9 mouse cellular contexts compared by ENCODE assay signal in the genomic region with DNA sequence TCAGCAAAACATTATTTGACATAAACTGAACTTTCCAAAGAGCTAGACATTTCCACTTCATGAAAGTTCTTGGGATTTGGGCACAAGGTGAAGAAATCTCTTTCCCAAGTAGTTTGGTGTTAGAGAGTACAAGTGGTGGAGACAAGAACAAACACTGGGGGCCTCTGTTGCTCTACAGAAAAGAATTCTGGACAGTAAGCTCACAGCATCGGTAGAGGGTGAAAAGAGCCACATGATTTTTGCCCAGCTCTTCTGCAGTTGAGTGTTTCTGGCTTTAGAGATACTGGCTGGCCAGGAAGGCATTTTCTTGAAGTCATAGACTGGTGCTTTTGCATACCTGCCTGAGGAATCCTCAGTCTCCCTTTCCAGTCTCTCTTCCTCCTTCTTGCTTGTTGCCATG.
DNase-seq lines count a peak whose midpoint lies in the region; ATAC-seq and TF ChIP-seq lines count a peak whose summit lies in the region.
"Had no signal": no experiment of that assay in that cellular context is flagged by ENCODE, and none has a peak within 500 bp of the region (broad histone marks: within the 10 kb centered on the region; RNA-seq: fewer than 3 reads in every experiment).

No protein-coding gene starts in this region.

- no peak overlapping the region for H3K4me2 ChIP-seq in forebrain, embryonic 15.5 days (replicated peaks)
- H3K4me2 ChIP-seq in forebrain, embryonic 12.5 days, result no peak overlapping the region
- no peak overlapping the region for H3K4me2 ChIP-seq in embryonic facial prominence, embryonic 14.5 days (ENCODE audit: low read depth, low read length)
- H3K4me2 ChIP-seq: forebrain, embryonic 13.5 days had no signal

- POLR2A ChIA-PET in Patski (lab: Charles Lee), result interaction anchor here (0.6 kb wide), 1 partner anchor 13 kb away, joined by 4 read pairs; no protein-coding TSS in a partner anchor

- DNase-seq in layer of hippocampus, postnatal 10 days (ENCODE audit: low spot score in 2 of 2), result peak; percentile 20 to 32
- no peak for DNase-seq in layer of hippocampus, adult 9-10 months (ENCODE audit: low spot score)
- no peak for DNase-seq in Patski (ENCODE audit: low read depth, low spot score)
- peak; percentile 30 for DNase-seq in embryonic facial prominence, embryonic 14.5 days (ENCODE audit: low spot score)
- no peak for DNase-seq in ovary, postnatal 14 days (ENCODE audit: low spot score)
- DNase-seq in urinary bladder, postnatal 14 days (ENCODE audit: low spot score), result no peak

- 0 out of 2 replicates have a peak, but pooled peaks have one; percentile 43 for ATAC-seq in forebrain, embryonic 15.5 days (replicated peaks)
- ATAC-seq in forebrain, embryonic 12.5 days (ENCODE audit: low FRiP score), result no peak
- ATAC-seq in Patski, result no peak
- ATAC-seq in embryonic facial prominence, embryonic 14.5 days (ENCODE audit: low read depth), result no peak
- ATAC-seq: forebrain, embryonic 13.5 days had no signal

- in situ Hi-C loops in Patski (cut with MboI; ENCODE audit: low pct_unique_long_range_greater_than_20kb), result no loop called here

- H3K4me1 ChIP-seq in forebrain, embryonic 15.5 days, result 0 out of 2 replicates have a peak, but pooled peaks cover 5% of the 10 kb centered on the region
- no peaks in the 10 kb centered on the region for H3K4me1 ChIP-seq in forebrain, embryonic 12.5 days
- H3K4me1 ChIP-seq in embryonic facial prominence, embryonic 14.5 days (ENCODE audit: control insufficient read depth, insufficient read depth, low read length), result no peaks in the 10 kb centered on the region
- H3K4me1 ChIP-seq: forebrain, embryonic 13.5 days had no signal

- no peaks in the 10 kb centered on the region for H3K9me3 ChIP-seq in forebrain, embryonic 15.5 days
- H3K9me3 ChIP-seq in forebrain, embryonic 12.5 days, result no peaks in the 10 kb centered on the region
- H3K9me3 ChIP-seq in embryonic facial prominence, embryonic 14.5 days (ENCODE audit: control insufficient read depth, low read length), result no peaks in the 10 kb centered on the region
- H3K9me3 ChIP-seq: forebrain, embryonic 13.5 days had no signal

- TF ChIP-seq CTCF in Patski (IDR thresholded peaks at IDR 0.05), result peak; percentile 57

- no peak overlapping the region for H3K27ac ChIP-seq in forebrain, embryonic 15.5 days (replicated peaks)
- H3K27ac ChIP-seq in forebrain, embryonic 12.5 days, result no peak overlapping the region
- H3K27ac ChIP-seq in embryonic facial prominence, embryonic 14.5 days (replicated peaks; ENCODE audit: low read depth, low read length), result no peak overlapping the region
- H3K27ac ChIP-seq: forebrain, embryonic 13.5 days had no signal

- H3K9ac ChIP-seq in forebrain, embryonic 15.5 days (replicated peaks), result no peak overlapping the region
- no peak overlapping the region for H3K9ac ChIP-seq in forebrain, embryonic 12.5 days
- H3K9ac ChIP-seq in embryonic facial prominence, embryonic 14.5 days (ENCODE audit: low read depth, low read length), result no peak overlapping the region
- H3K9ac ChIP-seq: forebrain, embryonic 13.5 days had no signal

- 24% methylated on average over 1 of the region's 1 CpGs for WGBS in forebrain, embryonic 15.5 days
- 45% methylated on average over 1 of the region's 1 CpGs for WGBS in forebrain, embryonic 12.5 days
- 17% methylated on average over 1 of the region's 1 CpGs for WGBS in embryonic facial prominence, embryonic 14.5 days

- no peaks in the 10 kb centered on the region for H3K36me3 ChIP-seq in forebrain, embryonic 15.5 days
- no peaks in the 10 kb centered on the region for H3K36me3 ChIP-seq in forebrain, embryonic 12.5 days (replicated peaks)
- H3K36me3 ChIP-seq in embryonic facial prominence, embryonic 14.5 days (ENCODE audit: control insufficient read depth, insufficient read depth, low read length), result no peaks in the 10 kb centered on the region

- CTCF ChIA-PET in Patski (lab: Charles Lee), result interaction anchor here (0.9 to 1.7 kb wide), 3 partner anchors 227 to 656 kb away, joined by 3 to 5 read pairs (median 3); no protein-coding TSS in a partner anchor

- H3K4me3 ChIP-seq in forebrain, embryonic 15.5 days, result no peak overlapping the region
- no peak overlapping the region for H3K4me3 ChIP-seq in forebrain, embryonic 12.5 days (replicated peaks)
- H3K4me3 ChIP-seq in embryonic facial prominence, embryonic 14.5 days (ENCODE audit: low read depth, low read length), result no peak overlapping the region
- H3K4me3 ChIP-seq: forebrain, embryonic 13.5 days had no signal

- no peaks in the 10 kb centered on the region for H3K27me3 ChIP-seq in forebrain, embryonic 15.5 days
- no peaks in the 10 kb centered on the region for H3K27me3 ChIP-seq in forebrain, embryonic 12.5 days
- H3K27me3 ChIP-seq in Patski, result no peaks in the 10 kb centered on the region
- no peaks in the 10 kb centered on the region for H3K27me3 ChIP-seq in embryonic facial prominence, embryonic 14.5 days (replicated peaks; ENCODE audit: control insufficient read depth, insufficient read depth, low read length)
- H3K27me3 ChIP-seq: forebrain, embryonic 13.5 days had no signal

Comparison
In these comparisons a context has a peak if more than half of its experiments do, and no peak if none do; other contexts are left out.
1. DNase-seq: peak in layer of hippocampus, postnatal 10 days (2 of 2) and embryonic facial prominence, embryonic 14.5 days (single experiment); none in layer of hippocampus, adult 9-10 months (single experiment), Patski (single experiment), ovary, postnatal 14 days (single experiment) and urinary bladder, postnatal 14 days (single experiment).